Mouse (Mus musculus) 416B (cell line): ENCODE data around the gene Nfkbil1.

Experiments
- DNase-seq: peaks from one replicate; pipeline ENCODE4 v3.0.0; 2011; ENCODE audit warnings: low read depth

Nfkbil1 gene

DNA sequence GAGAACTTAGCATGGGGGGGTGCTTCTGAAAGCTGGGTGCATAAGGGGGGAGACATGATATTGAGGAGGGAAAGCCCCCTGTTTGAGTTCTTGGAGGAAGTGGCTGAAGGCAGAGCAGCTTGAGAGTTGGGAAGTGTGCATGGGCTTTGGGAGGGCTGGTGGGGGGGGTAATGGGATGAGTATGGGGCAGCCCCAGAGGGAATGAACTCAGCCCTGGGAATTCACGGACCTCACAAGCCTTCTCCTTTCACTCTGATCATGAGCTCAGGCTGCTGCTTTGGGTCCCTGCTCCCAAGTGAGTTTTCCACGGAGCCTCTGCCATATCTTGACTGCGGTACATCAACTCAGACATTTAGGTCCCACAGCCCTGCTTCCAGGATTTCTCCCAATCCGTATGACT lies 33.1 kb downstream of the Nfkbil1 start:
- no peak for DNase-seq

DNA sequence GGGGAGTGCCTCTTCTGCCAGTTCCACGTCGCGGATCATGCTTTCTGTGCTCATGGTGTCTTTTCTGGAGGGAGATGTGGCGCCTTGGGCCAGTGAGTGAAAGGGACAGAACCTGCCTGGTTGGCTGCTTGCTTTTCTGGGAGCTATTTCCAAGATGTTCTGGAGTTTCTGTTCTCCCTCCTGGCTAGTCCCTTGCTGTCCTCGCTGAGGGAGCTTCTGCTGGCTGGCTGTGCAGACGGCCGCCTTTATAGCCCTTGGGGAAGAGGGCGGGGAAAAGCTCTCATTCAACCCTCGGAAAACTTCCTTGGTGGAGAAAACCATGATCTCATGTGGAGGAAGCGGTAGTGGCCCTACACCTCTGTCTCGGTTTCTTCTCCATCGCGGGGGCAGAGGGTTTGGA lies 33.8 kb downstream of the Nfkbil1 start, which contains the start of gene Tnf:
Gene Tnf, minus strand, starts transcription at position 221 of the 400 bp plus-strand sequence.
- DNase-seq = peak; percentile 93

DNA sequence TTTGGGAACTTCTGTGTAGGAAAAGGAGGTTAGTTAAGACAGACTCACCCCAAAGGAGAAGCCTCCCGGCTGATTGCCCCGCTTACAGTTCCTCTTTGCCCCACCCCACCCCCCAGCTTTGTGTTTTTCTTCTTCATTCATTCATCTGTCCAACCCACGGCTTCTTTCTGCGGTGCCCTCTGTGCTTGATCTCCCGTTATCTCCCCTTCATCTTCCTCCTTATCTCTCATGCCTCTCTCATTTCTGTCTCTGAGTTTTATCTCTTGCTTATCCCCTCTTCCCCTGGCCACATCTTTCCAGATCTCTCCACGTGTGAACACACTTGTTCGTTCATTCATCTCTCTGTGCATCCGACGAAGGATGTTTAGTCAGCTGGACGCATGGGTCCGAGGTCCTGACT lies 34.5 kb downstream of the Nfkbil1 start:
- DNase-seq = peak; percentile 58

DNA sequence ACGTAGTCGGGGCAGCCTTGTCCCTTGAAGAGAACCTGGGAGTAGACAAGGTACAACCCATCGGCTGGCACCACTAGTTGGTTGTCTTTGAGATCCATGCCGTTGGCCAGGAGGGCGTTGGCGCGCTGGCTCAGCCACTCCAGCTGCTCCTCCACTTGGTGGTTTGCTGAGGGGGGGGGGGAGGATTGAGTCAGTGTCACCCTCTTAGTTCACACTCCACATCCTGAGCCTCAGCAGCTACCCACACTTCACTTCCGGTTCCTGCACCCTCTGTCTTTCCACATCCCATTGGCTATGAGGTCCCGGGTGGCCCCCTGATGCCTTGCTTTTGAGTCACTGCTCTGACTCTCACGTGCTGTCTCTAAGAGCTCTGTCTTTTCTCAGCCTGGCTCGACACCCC lies 35.2 kb downstream of the Nfkbil1 start:
- DNase-seq = peak; percentile 99

DNA sequence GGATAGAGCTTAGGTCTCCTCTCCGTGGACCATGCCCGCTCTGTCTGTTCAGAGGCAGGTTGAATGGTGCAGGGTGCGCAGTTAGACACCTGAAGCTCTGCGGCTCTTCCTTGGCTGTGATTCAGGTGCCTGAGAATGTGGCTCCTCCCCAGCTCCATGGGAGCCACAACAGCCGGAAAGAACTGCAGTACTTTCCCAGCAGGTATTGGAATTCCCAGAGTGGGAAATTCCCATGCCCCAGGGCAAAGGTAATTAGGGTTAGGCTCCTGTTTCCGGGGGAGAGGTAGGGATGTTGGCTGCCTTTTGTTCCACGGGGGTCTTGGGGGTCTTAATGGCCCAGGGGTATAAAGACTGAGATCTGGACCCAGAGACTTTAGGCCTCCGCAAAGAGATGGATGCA lies 36.6 kb downstream of the Nfkbil1 start:
- no peak for DNase-seq

DNA sequence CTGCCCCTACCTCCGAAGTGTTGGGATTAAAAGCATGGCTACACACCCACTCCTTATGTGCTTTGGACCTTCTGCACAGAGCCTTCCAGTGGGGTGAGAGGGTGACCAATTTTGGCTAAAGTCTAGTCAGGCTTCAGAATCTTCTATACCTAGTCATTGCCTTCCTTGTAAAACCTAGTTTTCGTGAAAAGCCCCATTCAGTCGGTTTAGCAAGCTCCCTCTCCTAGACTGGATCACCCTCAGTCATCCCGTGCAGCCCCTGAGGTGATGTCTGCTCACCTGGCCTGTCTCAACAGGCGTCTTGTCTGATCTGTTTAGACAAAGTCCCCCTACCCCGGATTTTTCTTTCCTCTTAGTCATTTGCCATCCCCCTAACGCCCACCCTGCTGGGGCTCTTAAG lies 37.6 kb downstream of the Nfkbil1 start:
- no peak for DNase-seq

DNA sequence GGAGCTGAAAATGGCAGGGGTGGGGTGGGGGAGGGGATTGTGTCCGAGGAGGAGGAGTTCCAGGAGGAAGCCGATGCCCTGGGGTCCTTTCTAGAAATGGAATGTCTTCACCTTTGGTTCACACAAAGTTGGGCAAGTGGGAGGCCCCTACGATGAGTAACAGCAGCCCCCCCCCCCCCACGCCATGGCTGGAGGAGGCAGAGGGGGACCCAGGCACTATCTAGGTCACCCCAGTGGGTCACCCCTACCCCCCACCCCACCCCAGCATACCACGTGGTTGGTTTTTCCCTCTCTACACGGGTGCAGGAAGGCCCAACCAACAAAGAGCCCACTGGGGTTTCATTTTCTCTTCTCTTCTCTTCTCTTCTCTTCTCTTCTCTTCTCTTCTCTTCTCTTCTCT lies 38.5 kb downstream of the Nfkbil1 start:
- DNase-seq = peak; percentile 64

DNA sequence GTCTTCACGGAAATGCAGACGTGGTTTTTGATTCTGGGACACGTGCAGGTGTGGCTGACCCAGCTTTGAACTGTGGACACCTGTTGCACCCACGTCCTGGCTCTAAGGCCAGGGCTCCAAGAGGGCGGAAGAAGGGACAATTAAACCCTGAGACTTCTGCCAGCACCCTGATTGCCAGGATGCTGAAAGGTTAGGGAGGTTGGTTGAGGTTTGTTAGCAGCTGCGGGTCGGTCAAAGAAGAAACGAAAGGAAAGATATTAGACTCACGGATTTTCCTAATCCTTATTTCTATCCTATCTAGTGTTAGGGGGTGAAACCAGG lies 39.3 kb downstream of the Nfkbil1 start:
- no peak for DNase-seq

DNA sequence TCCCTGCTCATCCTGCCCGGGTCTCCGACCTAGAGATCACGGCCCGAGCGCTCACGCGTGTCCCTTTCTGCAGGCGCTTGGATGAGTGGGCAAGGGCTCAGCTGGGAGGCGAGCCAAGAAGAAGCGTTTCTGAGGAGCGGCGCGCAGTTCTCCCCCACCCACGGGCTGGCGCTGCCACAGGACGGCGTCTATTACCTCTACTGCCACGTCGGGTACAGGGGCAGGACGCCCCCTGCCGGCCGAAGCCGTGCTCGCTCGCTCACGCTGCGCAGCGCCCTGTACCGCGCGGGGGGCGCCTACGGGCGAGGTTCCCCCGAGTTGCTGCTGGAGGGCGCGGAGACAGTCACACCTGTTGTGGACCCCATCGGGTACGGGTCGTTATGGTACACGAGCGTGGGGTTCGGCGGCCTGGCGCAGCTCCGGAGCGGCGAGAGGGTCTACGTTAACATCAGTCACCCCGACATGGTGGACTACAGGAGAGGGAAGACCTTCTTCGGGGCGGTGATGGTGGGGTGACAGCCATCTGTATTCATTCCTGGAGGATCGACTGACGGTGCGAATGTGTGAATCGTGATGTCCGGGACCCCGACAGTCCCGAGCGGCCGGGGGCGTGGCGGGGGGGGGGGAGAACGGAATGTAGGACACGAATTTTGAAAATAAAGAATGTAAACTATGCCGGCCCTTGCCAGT lies 39.8 kb downstream of the Nfkbil1 start:
- peak; percentile 75 for DNase-seq

DNA sequence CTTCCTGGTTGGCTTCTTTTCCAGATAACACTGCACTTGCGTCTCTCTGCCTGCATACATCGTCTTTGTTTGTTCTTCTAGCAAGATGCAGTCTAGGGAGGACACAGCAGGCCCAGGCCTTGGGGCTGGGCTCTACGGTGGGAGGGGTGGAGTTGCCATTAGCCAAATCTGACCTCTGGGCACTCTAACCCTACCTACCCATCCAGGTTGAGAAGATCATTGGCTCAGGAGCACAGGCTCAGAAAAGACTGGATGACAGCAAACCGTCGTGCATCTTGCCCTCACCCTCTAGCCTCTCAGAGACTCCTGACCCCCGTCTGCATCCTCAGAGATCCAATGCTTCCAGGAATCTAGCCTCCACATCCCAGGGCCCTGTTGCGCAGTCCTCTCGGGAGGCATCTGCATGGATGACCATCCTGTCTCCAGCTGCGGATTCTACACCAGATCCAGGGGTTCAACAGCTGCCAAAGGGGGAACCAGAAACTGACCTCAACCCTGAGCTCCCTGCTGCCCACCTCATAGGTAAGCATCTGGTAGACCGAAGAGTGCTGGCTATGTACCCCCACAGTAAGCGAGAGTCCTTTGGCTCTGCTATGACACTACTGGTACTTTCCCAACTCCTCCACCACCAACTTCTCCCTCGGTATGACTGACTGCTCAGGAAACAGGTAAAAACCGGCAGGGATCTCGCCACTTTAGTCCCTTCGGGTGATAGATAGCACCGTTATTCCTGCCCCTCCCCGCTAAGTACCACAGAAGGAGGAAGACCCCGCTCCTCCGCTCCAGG lies 40.6 kb downstream of the Nfkbil1 start:
- no peak for DNase-seq

DNA sequence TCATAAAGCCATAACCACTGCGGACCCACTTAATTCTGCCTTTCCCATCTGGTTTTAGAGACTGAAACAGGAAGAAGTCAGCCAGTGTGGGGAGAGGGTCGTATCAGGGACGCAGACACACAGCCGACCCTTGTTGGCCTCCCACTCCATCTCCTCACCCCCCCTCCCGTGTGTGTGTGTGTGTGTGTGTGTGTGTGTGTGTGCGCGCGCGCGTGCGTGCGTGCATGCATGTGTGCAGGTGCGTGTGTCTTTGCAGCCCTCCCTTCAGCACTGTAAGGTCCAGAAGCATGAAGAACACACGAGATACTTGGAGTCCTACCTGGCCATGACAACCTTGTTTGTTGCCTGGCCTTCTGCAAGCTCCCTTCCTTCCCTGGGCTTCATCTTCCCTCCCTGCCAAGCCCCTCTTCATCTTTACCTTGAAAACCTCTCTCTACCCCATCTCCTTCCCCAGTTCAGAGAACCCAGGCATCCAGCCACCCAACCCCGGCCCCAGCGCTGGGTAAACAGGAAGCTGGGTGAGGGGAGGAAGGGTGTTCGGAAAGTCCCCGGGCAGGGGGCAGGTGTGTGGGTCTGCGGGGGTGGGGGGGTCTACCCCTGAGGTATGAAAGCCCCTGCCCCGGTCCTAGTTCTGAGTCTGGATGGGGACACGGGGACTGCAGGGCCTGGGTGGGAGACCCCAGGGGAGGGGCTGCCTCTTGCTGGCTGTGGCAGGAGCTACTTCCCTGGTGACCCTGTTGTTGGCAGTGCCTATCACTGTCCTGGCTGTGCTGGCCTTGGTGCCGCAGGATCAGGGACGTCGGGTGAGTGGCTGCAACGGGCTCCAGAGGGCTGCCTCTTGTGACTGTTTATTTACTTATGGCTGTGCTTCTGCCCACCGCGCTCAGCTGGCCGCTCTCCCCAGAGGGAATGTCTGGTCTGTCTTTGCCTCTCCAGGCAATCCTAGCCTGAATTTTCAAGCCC lies 41.4 kb downstream of the Nfkbil1 start, which contains the start of gene Ltb:
Gene Ltb, plus strand, starts transcription at position 559 of the 963 bp plus-strand sequence.
- no peak for DNase-seq

DNA sequence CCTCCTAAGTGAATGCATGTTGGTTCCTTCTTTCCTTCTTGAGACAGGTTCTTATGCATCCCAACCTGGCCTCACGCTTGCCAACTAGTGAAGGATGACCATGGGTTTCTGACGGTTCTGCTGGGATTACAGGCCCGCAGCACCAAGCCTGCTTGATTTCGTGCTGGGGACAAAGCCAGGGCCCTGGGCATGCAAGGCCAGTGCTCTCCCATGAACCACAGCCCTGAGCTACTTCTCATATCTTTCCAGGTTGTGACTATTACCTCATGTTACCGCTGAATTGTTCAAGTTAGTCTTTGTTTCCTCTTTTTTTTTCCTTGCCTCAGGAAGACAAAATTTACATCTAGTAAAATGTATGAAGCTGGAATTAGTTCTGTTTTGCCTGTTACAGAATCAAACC lies 42.7 kb downstream of the Nfkbil1 start:
- DNase-seq = peak; percentile 84

DNA sequence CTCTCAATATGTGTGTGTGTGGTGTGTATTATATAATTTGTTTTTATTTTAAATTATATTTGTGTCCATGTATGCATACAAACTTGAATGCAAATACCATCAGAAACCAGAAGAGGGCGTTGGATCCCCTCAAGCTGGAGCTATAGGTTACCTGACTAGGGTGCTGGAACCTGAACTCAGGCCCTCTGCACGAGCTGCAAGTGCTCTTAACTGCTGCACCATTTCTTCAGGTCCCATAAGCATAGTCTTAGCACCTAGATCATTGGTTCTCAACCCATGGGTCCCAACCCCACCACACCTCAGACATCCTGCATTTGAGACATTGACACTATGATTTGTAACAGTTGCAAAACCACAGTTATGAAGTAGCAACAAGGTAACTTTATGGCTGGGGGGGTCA lies 43.9 kb downstream of the Nfkbil1 start:
- DNase-seq = no peak

DNA sequence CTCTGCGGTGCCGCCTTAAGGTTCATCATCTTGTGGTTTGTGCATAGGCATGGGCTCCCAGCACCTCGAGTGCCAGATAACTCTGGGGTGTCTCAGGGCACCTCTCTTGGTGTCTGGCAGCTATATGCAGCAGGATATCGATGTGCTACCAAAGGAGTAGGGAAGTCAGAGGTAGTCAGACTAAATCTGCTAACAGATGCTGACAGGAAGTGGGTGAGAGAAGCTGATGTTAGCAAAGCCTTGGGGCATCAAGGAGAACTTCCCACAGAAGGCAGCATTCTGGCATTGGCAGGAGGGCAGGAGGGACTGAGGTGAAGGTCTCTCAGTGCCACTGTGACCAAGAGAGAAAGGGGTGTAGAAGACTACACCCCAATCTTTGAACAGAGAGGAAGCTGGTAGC lies 45.5 kb downstream of the Nfkbil1 start:
- DNase-seq = peak; percentile 47

DNA sequence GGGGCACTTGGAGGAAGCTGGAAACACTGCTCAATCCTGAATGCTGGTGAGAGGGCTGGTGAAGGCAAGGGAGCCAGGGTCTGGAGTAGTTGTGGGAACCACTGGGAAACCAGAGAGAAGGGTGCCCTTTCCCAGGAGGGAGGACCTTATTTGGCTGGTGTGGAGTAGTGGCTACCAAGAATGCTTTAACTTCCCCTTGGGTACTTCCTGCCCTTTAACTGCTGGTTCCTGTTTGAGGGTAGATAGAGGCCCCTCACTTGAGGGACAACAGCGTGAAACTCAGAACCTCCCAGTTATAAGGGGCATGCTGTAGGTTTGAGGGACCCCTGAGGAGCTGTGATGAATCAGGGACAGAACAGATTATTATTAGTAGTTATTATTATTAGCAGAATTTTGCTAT lies 46.4 kb downstream of the Nfkbil1 start:
- peak; percentile 77 for DNase-seq

DNA sequence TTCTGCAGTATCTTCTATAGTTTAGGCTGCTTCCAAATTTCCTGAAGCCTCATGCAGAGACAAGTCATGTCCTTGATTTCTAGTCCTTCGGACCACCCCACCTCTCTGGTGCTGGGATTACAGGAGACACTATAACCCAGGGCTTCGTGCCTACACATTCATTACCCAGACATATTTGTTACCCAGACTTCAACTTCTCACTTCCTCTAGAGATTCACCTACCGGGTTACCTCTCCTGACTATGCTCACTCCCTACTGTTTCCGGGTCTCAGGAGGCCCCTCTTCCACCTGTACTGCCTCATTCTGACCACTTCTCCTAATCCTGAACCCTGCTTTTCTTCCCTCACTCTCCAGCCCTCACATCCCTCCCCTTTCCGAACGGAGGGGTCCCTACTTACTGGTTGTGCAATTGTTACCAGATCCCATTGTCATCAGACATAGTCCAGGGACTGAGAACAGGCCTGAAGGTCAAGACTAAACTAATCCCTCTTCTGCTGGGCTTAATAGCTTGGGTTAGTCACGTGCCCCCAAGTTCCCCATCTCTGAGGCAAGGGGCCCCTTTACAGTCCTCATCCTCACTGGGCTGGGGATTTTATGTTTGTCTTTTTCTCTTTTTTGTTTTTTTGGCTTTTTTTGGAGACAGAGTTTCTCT lies 47.5 kb downstream of the Nfkbil1 start, which contains the start of gene Lst1:
Gene Lst1, minus strand, starts transcription at position 481 of the 652 bp plus-strand sequence.
- no peak for DNase-seq

DNA sequence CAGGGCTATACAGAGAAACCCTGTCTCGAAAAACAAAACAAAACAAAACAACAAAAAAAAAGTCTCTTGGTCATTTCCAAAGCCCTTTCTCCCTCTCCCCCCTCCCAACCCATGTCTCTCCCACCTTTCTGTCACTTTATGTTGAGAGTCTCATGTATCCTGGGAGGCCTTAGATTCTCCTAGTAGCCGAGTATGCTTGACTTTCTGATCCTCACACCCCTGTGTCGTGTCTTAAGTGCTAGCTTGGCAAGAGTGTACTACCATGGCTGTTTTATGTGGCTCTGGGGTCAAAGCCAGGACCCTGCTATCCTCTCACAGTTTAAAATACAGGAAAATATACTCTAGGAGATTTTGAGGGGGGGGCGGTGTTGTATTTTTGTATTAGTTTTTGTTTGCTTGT lies 48.2 kb downstream of the Nfkbil1 start:
- DNase-seq = no peak

DNA sequence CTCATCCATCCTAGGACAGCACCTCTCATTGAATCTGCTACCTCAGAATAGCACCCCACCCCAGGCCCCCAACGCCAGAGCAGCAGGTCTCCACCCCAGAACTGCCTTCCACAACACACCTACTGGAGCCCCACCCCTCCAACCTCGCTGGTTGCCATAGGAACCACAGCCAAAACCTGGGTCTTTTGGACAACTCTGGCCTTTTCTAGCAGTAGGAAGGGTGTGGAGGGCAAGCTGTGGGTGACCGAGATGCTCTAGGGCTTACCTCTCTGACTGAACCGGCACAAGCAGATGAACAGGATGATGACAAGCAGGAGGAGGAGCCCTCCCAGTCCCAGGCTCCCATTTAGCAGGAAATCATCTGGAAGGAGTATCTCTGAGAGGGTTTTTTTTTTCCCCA lies 48.9 kb downstream of the Nfkbil1 start:
- peak; percentile 77 for DNase-seq

DNA sequence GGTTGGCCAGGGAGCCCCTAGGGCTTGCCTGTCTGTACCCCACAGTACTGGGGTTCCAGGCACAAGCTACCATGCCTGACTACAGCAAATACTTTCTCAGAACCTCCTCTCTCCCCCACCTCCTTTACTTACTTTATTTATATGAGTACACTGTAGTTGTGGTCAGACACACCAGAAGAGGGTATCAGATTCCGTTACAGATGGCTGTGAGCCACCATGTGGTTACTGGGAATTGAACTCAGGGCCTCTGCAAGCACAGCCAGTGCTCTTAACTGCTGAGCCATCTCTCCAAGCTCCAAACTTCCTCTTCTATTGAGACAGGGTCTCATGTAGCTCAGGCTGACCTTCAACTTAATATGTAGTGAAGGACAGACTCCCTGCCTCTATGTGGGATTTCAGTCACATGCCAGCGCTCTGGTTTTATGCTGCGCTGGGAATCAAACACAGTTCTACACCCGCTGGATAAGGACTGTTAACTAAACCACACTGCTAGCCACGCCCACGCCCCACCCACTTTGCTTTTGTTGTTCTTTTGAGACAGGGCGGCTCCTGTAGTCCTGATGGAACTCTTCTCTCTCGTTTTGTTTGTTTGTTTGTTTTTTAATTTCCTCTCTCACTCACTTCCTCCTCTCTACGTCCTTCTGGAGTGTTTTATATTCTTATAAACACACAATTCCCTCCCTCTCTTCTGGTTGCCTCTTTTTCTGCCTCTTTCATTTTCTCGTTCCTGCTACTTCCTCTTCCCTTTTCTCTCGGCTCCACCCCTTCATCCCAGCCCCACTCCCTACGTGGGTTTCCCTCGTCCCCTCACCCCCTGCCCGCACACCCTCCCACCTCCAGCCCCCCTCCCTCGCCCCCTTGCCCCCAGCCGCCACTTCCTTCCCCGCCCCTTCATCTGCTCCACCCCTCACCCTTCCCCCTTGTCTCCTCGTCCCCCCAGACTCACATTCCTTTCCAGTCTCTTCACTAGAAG lies 49.7 kb downstream of the Nfkbil1 start:
- peak; percentile 94 for DNase-seq

DNA sequence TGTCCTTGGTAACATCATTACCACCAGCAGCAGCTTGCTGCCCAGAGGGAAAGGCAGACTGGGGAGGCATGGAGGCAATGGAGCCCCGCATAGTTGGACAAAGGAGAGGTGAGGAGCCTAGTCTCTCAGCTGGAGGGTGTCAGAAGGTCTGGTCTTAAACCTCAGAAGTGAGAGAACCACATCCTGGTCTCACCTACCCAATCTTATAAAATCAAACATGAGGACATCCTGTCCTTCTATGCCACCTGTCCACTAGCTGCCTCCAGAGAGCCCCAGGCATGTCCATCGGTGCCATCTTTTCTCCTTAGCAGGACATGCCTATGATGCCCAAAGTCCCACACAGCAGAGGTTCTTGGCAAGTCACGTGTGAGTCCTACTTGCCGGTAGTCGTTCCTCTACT lies 55.5 kb downstream of the Nfkbil1 start:
- DNase-seq = no peak

DNA sequence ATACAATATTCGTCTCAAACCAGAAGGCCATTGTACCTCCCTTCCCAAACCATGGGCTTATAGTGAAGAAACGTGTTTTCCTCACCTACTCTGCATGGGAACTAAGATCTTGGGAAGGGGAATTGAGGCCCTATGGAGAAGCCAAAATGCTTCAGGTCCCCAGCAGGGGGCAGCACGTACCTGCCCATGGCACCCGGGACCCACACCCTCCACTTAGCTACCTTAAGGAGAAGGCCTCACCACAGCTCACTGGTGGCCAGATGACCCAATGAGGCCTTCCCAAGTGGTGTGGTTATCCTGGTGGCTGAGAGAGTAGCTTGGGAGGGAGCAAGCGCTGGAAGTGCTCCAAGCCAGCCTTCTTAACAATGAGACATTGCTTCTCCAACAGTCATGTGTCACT lies 57.1 kb downstream of the Nfkbil1 start:
- peak; percentile 87 for DNase-seq
